Mouse (Mus musculus): ENCODE results near the gene Lancl3.

DNA sequence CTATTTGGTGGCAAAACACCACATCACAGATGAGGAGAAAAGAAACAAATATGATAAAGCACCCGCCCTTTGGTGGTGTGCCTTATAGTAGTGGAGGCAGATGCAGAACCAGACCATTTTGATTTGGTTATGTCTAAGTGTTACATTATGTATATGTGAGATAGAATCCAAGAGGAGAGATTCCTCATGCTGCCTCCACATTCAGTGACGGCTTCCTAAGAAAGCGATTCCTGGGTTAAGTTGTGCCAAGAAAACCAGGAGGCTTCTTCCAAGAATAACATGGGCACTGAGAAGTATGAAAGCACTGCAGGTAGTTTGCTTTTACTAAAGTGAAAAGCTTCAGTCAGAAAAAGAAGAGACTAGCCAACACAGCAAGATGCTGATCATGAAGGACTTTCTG lies 55.2 kb downstream of the Lancl3 start:
- TF ChIP-seq CTCF (IDR thresholded peaks at IDR 0.05; ENCODE audit: borderline replicate concordance, insufficient read depth, low read length) (no peak), POLR2A (IDR thresholded peaks at IDR 0.05; ENCODE audit: low read depth, low read length) (no peak)

All from embryonic fibroblast, embryonic 13.5 days (primary cell).